Mouse (Mus musculus) midbrain, embryonic 12.5 days (tissue): ENCODE results near the gene Xxylt1. TPM values are rescaled to one million over a fixed set of nuclear protein-coding genes. Genes with fewer than 3 reads are reported as not detected.
A peak's percentile ranks its signal among the peaks of the same experiment; 100 is the strongest.

Source experiments
- ATAC-seq: fragments of 200-750 bp; cut with Nextera tagmentation; 2 replicates; pipeline ENCODE4 v1.8.0; 2017; ENCODE audit warnings: low read depth, moderate TSS enrichment, moderate library complexity; ENCODE audit not compliant: low FRiP score
- H3K27ac ChIP-seq: fragments of 300-500 bp; sonication (generic); replicated peaks from 2 replicates; pipeline ENCODE4 v1.5.1; 2016; ENCODE audit warnings: mild to moderate bottlenecking
- H3K27me3 ChIP-seq: fragments of 300-500 bp; sonication (generic); 2 replicates; pipeline ENCODE4 v1.6.1; 2016; ENCODE audit warnings: mild to moderate bottlenecking
- H3K36me3 ChIP-seq: fragments of 300-500 bp; sonication (generic); 2 replicates; pipeline ENCODE4 v1.6.1; 2016
- H3K4me1 ChIP-seq: fragments of 300-500 bp; sonication (generic); 2 replicates; pipeline ENCODE4 v1.6.1; 2016
- H3K4me2 ChIP-seq: fragments of 300-500 bp; sonication (generic); replicated peaks from 2 replicates; pipeline ENCODE4 v1.6.1; 2016; ENCODE audit warnings: mild to moderate bottlenecking, moderate library complexity
- H3K4me3 ChIP-seq: fragments of 300-500 bp; sonication (generic); 2 replicates; pipeline ENCODE4 v1.5.1; 2016; ENCODE audit warnings: mild to moderate bottlenecking
- H3K9ac ChIP-seq: fragments of 300-500 bp; sonication (generic); replicated peaks from 2 replicates; pipeline ENCODE4 v1.6.1; 2016; ENCODE audit warnings: mild to moderate bottlenecking, moderate library complexity
- H3K9me3 ChIP-seq: fragments of 300-500 bp; sonication (generic); 2 replicates; pipeline ENCODE4 v1.6.1; 2016; ENCODE audit warnings: mild to moderate bottlenecking
- WGBS: fragments of 180-500 bp; shearing (Covaris S2); methylation state at CpG from one replicate; pipeline ENCODE4 v1.1.7; 2016; 5-methylcytosine and 5-hydroxymethylcytosine counted together
- polyA plus RNA-seq: library from polyadenylated mRNA; unstranded; fragments of >200 nt; fragmentation: Nextera tagmentation; extraction: Ambion mirVana; gene quantifications from 2 replicates; pipeline ENCODE4 v1.2.1, GENCODE M21; 2016

The Xxylt1 gene
- polyA plus RNA-seq, 1 experiment from 2014 or later = 13.9 TPM

GRCm38 (mm10) chr16:31035651-31036245 is 45.5 kb downstream of the Xxylt1 start:
- H3K27ac ChIP-seq = no peak overlapping the region
- ATAC-seq = no peak
- no peak overlapping the region for H3K4me2 ChIP-seq
- 85% methylated on average over 8 of the region's 8 CpGs for WGBS
- H3K27me3 ChIP-seq = no peaks in the 10 kb centered on the region
- H3K9ac ChIP-seq = no peak overlapping the region
- no peak overlapping the region for H3K4me3 ChIP-seq
- peaks cover 19% of the 10 kb centered on the region for H3K4me1 ChIP-seq
- H3K9me3 ChIP-seq = no peaks in the 10 kb centered on the region
- H3K36me3 ChIP-seq = no peaks in the 10 kb centered on the region

- Histone ChIP-seq H3K9me3 (no peaks in the 10 kb centered on the region), H3K4me2 (no peak overlapping the region), H3K27me3 (no peaks in the 10 kb centered on the region), H3K4me1 (peaks cover 20% of the 10 kb centered on the region), H3K4me3 (no peak overlapping the region), H3K27ac (no peak overlapping the region), H3K9ac (no peak overlapping the region), H3K36me3 (no peaks in the 10 kb centered on the region)
- ATAC-seq = no peak
- WGBS = 68% methylated on average over 7 of the region's 7 CpGs
Observed at GRCm38 (mm10) chr16:31035235-31035634, 46.0 kb downstream of the Xxylt1 start.

GRCm38 (mm10) chr16:31034051-31034450 is 47.2 kb downstream of the Xxylt1 start:
- no peaks in the 10 kb centered on the region for H3K27me3 ChIP-seq
- 19% methylated on average over 3 of the region's 3 CpGs for WGBS
- H3K27ac ChIP-seq = peak overlapping the region; percentile 61
- peak; percentile 60; the same call in 1 of the 2 replicates for ATAC-seq
- H3K4me3 ChIP-seq = no peak overlapping the region
- no peaks in the 10 kb centered on the region for H3K9me3 ChIP-seq
- H3K36me3 ChIP-seq = no peaks in the 10 kb centered on the region
- H3K4me1 ChIP-seq = peaks cover 26% of the 10 kb centered on the region
- H3K4me2 ChIP-seq = no peak overlapping the region
- H3K9ac ChIP-seq = no peak overlapping the region

- peak overlapping the region; percentile 44 for H3K27ac ChIP-seq
- WGBS = 53% methylated on average over 11 of the region's 11 CpGs
- H3K4me3 ChIP-seq = no peak overlapping the region
- H3K4me2 ChIP-seq = no peak overlapping the region
- no peak; the same call in 1 of the 2 replicates for ATAC-seq
- no peak overlapping the region for H3K9ac ChIP-seq
- no peaks in the 10 kb centered on the region for H3K9me3 ChIP-seq
- no peaks in the 10 kb centered on the region for H3K36me3 ChIP-seq
- peaks cover 23% of the 10 kb centered on the region for H3K4me1 ChIP-seq
- no peaks in the 10 kb centered on the region for H3K27me3 ChIP-seq
Observed at GRCm38 (mm10) chr16:31029739-31030485, 51.3 kb downstream of the Xxylt1 start.

- Histone ChIP-seq H3K9me3 (no peaks in the 10 kb centered on the region), H3K9ac (no peak overlapping the region), H3K36me3 (no peaks in the 10 kb centered on the region), H3K27me3 (no peaks in the 10 kb centered on the region), H3K4me1 (peaks cover 21% of the 10 kb centered on the region), H3K27ac (no peak overlapping the region), H3K4me2 (no peak overlapping the region), H3K4me3 (no peak overlapping the region)
- no peak for ATAC-seq
Observed at GRCm38 (mm10) chr16:31027675-31028074, 53.6 kb downstream of the Xxylt1 start.

- Histone ChIP-seq H3K4me2 (no peak overlapping the region), H3K36me3 (no peaks in the 10 kb centered on the region), H3K9me3 (no peaks in the 10 kb centered on the region), H3K4me1 (peaks cover 36% of the 10 kb centered on the region), H3K27me3 (no peaks in the 10 kb centered on the region), H3K9ac (no peak overlapping the region), H3K4me3 (no peak overlapping the region), H3K27ac (no peak overlapping the region)
- WGBS = 91% methylated on average over 7 of the region's 7 CpGs
- no peak for ATAC-seq
Observed at GRCm38 (mm10) chr16:31025516-31025915, 55.7 kb downstream of the Xxylt1 start.

GRCm38 (mm10) chr16:31024997-31025396 is 56.2 kb downstream of the Xxylt1 start:
- H3K4me3 ChIP-seq = no peak overlapping the region
- H3K9me3 ChIP-seq = no peaks in the 10 kb centered on the region
- H3K4me1 ChIP-seq = peaks cover 32% of the 10 kb centered on the region
- H3K4me2 ChIP-seq = no peak overlapping the region
- no peak overlapping the region for H3K27ac ChIP-seq
- H3K9ac ChIP-seq = no peak overlapping the region
- no peaks in the 10 kb centered on the region for H3K36me3 ChIP-seq
- ATAC-seq = no peak
- 88% methylated on average over 4 of the region's 4 CpGs for WGBS
- H3K27me3 ChIP-seq = no peaks in the 10 kb centered on the region

- ATAC-seq = no peak
- 48% methylated on average over 7 of the region's 7 CpGs for WGBS
- Histone ChIP-seq H3K27ac (no peak overlapping the region), H3K4me1 (peaks cover 29% of the 10 kb centered on the region), H3K4me2 (no peak overlapping the region), H3K36me3 (no peaks in the 10 kb centered on the region), H3K27me3 (no peaks in the 10 kb centered on the region), H3K9ac (no peak overlapping the region), H3K4me3 (no peak overlapping the region), H3K9me3 (no peaks in the 10 kb centered on the region)
Observed at GRCm38 (mm10) chr16:31024221-31024620, 57.0 kb downstream of the Xxylt1 start.

- H3K9ac ChIP-seq = no peak overlapping the region
Observed at GRCm38 (mm10) chr16:31023803-31024202, 57.4 kb downstream of the Xxylt1 start.

GRCm38 (mm10) chr16:31022287-31022686 is 58.9 kb downstream of the Xxylt1 start:
- no peak for ATAC-seq

More at GRCm38 (mm10) chr16:31023803-31024202, 57.4 kb downstream of the Xxylt1 start:
- ATAC-seq = no peak
- no peak overlapping the region for H3K4me2 ChIP-seq
- peaks cover 29% of the 10 kb centered on the region for H3K4me1 ChIP-seq
- peak overlapping the region; percentile 42; the same call in 1 of the 2 replicates for H3K27ac ChIP-seq
- H3K9me3 ChIP-seq = no peaks in the 10 kb centered on the region
- H3K36me3 ChIP-seq = no peaks in the 10 kb centered on the region
- H3K27me3 ChIP-seq = no peaks in the 10 kb centered on the region
- WGBS = 53% methylated on average over 8 of the region's 8 CpGs
- H3K4me3 ChIP-seq = no peak overlapping the region

GRCm38 (mm10) chr16:31019514-31019913 is 61.7 kb downstream of the Xxylt1 start:
- H3K9me3 ChIP-seq = no peaks in the 10 kb centered on the region
- no peak for ATAC-seq
- WGBS = 85% methylated on average over 3 of the region's 3 CpGs
- no peaks in the 10 kb centered on the region for H3K36me3 ChIP-seq
- H3K9ac ChIP-seq = no peak overlapping the region
- H3K4me1 ChIP-seq = peaks cover 27% of the 10 kb centered on the region
- no peak overlapping the region for H3K27ac ChIP-seq
- no peak overlapping the region for H3K4me2 ChIP-seq
- no peaks in the 10 kb centered on the region for H3K27me3 ChIP-seq
- H3K4me3 ChIP-seq = no peak overlapping the region

More at GRCm38 (mm10) chr16:31022287-31022686, 58.9 kb downstream of the Xxylt1 start:
- H3K36me3 ChIP-seq = no peaks in the 10 kb centered on the region
- no peaks in the 10 kb centered on the region for H3K9me3 ChIP-seq
- no peaks in the 10 kb centered on the region for H3K27me3 ChIP-seq
- H3K9ac ChIP-seq = no peak overlapping the region
- H3K4me1 ChIP-seq = peaks cover 29% of the 10 kb centered on the region
- WGBS = 40% methylated on average over 5 of the region's 5 CpGs
- H3K4me3 ChIP-seq = no peak overlapping the region
- H3K4me2 ChIP-seq = no peak overlapping the region
- H3K27ac ChIP-seq = no peak overlapping the region

GRCm38 (mm10) chr16:31017687-31018413 is 63.4 kb downstream of the Xxylt1 start:
- Histone ChIP-seq H3K36me3 (no peaks in the 10 kb centered on the region), H3K4me1 (peaks cover 15% of the 10 kb centered on the region), H3K4me3 (no peak overlapping the region), H3K9ac (no peak overlapping the region), H3K9me3 (no peaks in the 10 kb centered on the region), H3K4me2 (no peak overlapping the region), H3K27me3 (no peaks in the 10 kb centered on the region), H3K27ac (no peak overlapping the region)
- 93% methylated on average over 10 of the region's 10 CpGs for WGBS
- no peak for ATAC-seq
